Mouse (Mus musculus) G1E (cell line): ENCODE results near the gene Ppp1r15a. TPM values are rescaled to one million over a fixed set of nuclear protein-coding genes. Genes with fewer than 3 reads are reported as not detected.
"Not testable (repeated sequence)": the region's sequence is repeated elsewhere in the genome, so short reads cannot be mapped to it uniquely, and the experiment has no call there.

Source experiments
- ATAC-seq: 2 replicates; pipeline ENCODE4 v1.8.0; 2016; ENCODE audit warnings: mild to moderate bottlenecking; ENCODE audit not compliant: insufficient number of reproducible peaks, poor library complexity, low FRiP score, severe bottlenecking; ENCODE audit errors: extremely low read depth
- DNase-seq: peaks from one replicate; pipeline ENCODE4 v3.0.0; 2012; ENCODE audit warnings: low spot score
- H3K27me3 ChIP-seq: 2 replicates; pipeline ENCODE4 v1.6.1; 2012; ENCODE audit warnings: mild to moderate bottlenecking, low read length, inconsistent platforms; ENCODE audit not compliant: insufficient read depth
- H3K36me3 ChIP-seq: replicated peaks from 2 replicates; pipeline ENCODE3; 2012; ENCODE audit warnings: mild to moderate bottlenecking, inconsistent platforms
- H3K4me1 ChIP-seq: 2 replicates; pipeline ENCODE4 v1.6.1; 2012; ENCODE audit warnings: low read depth, low read length, inconsistent platforms, mixed read lengths; ENCODE audit not compliant: insufficient read depth
- H3K4me3 ChIP-seq: 2 replicates; pipeline ENCODE4 v1.5.1; 2012; ENCODE audit warnings: low read depth, mild to moderate bottlenecking, inconsistent platforms, low read length, moderate library complexity, mixed read lengths
- H3K9me3 ChIP-seq: replicated peaks from 2 replicates; pipeline ENCODE4 v1.6.1; 2012; ENCODE audit warnings: inconsistent platforms
- CTCF ChIP-seq: IDR thresholded peaks from 2 replicates; pipeline ENCODE4 v1.5.1; 2012; ENCODE audit warnings: low read depth, low read length, inconsistent platforms, mixed read lengths
- GATA1 ChIP-seq: IDR thresholded peaks from 2 replicates; pipeline ENCODE4 v1.6.1; 2012; ENCODE audit warnings: borderline replicate concordance, low read length, inconsistent platforms, mixed read lengths
- GATA2 ChIP-seq: IDR thresholded peaks from 2 replicates; pipeline ENCODE4 v1.6.1; 2012; ENCODE audit warnings: low read depth, low read length, inconsistent platforms, borderline replicate concordance
- POLR2AphosphoS5 ChIP-seq: IDR thresholded peaks from 2 replicates; pipeline ENCODE4 v1.6.1; 2012; ENCODE audit warnings: low read depth, low read length, inconsistent platforms; ENCODE audit not compliant: insufficient replicate concordance
- TAL1 ChIP-seq: conservative IDR thresholded peaks from 2 replicates; pipeline ENCODE4 v1.6.1; 2012; ENCODE audit warnings: low read depth, low read length, inconsistent platforms, mixed read lengths
- polyA plus RNA-seq: library from polyadenylated mRNA; stranded (reverse); fragments of >175 nt; gene quantifications from 2 replicates; pipeline ENCODE4 v1.2.3, GENCODE M21; 2012
- total RNA-seq, 2 experiments: library from RNA; stranded (forward) in 1 of 2; stranded (reverse) in 1 of 2; fragments of 200-1000 nt in 1 of 2; fragments of >200 nt in 1 of 2; fragmentation: Nextera tagmentation in 1 of 2; gene quantifications; 2 replicates each; pipeline ENCODE4 v1.2.3; 2014 to 2017

Ppp1r15a gene
- total and polyA plus RNA-seq, 3 experiments: 62.3 to 75.0 (median 67.9) TPM

DNA sequence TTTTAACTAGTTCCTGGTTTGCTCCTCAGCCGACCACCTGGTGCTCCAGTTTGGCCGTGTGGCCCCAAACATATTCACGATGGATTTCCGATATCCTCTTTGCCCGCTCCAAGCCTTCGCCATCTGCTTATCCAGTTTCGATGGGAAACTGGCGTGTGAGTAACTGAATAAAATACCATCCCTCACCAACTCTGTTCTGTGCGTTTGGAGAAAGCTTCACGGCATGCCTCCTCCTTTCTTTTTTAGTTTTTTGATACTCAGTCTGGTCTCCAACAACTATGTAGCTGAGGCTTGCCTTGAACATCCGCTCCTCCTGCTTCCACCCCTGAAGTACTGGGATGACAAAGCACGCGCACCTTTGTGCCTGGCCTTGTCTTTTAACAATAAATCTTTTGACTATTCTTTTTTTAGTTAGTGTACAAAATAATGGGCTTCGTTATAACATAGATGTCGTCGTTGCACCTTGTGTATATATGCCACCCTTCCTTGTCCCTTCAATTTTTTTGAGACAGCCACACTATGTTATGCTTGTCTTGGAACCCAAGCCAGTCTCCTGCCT lies 3.8 kb downstream of the Ppp1r15a start:
- DNase-seq (no peak), ATAC-seq (no peak)
- TF ChIP-seq CTCF (no peak), GATA1 (no peak), POLR2AphosphoS5 (no peak), GATA2 (no peak), TAL1 (no peak)
- Histone ChIP-seq H3K27me3 (no peaks in the 10 kb centered on the region), H3K4me1 (peaks cover 62% of the 10 kb centered on the region), H3K9me3 (no peaks in the 10 kb centered on the region), H3K4me3 (peak overlapping the region; percentile 72; the same call in 1 of the 2 replicates), H3K36me3 (peaks cover 34% of the 10 kb centered on the region)

- peaks cover 34% of the 10 kb centered on the region for H3K36me3 ChIP-seq
- peak overlapping the region; percentile 72 for H3K4me3 ChIP-seq
- peak; percentile 82 for DNase-seq
- H3K27me3 ChIP-seq: no peaks in the 10 kb centered on the region
- TF ChIP-seq GATA2 (no peak), GATA1 (no peak), TAL1 (no peak), POLR2AphosphoS5 (no peak), CTCF (no peak)
- H3K4me1 ChIP-seq: peaks cover 59% of the 10 kb centered on the region
- H3K9me3 ChIP-seq: no peaks in the 10 kb centered on the region
- ATAC-seq: peak; percentile 12; the same call in 1 of the 2 replicates
Observed at GRCm38 (mm10) chr7:45521728-45522184, 4.3 kb downstream of the Ppp1r15a start.

GRCm38 (mm10) chr7:45520605-45521004 lies 5.5 kb downstream of the Ppp1r15a start:
- Histone ChIP-seq H3K4me3 (no peak overlapping the region), H3K4me1 (peaks cover 68% of the 10 kb centered on the region), H3K9me3 (no peaks in the 10 kb centered on the region), H3K36me3 (peaks cover 34% of the 10 kb centered on the region), H3K27me3 (no peaks in the 10 kb centered on the region)
- ATAC-seq (no peak), DNase-seq (no peak)
- no peak for TF ChIP-seq GATA2
- no peak for TF ChIP-seq CTCF
- no peak for TF ChIP-seq GATA1
- TF ChIP-seq POLR2AphosphoS5: no peak
- TF ChIP-seq TAL1: no peak

DNA sequence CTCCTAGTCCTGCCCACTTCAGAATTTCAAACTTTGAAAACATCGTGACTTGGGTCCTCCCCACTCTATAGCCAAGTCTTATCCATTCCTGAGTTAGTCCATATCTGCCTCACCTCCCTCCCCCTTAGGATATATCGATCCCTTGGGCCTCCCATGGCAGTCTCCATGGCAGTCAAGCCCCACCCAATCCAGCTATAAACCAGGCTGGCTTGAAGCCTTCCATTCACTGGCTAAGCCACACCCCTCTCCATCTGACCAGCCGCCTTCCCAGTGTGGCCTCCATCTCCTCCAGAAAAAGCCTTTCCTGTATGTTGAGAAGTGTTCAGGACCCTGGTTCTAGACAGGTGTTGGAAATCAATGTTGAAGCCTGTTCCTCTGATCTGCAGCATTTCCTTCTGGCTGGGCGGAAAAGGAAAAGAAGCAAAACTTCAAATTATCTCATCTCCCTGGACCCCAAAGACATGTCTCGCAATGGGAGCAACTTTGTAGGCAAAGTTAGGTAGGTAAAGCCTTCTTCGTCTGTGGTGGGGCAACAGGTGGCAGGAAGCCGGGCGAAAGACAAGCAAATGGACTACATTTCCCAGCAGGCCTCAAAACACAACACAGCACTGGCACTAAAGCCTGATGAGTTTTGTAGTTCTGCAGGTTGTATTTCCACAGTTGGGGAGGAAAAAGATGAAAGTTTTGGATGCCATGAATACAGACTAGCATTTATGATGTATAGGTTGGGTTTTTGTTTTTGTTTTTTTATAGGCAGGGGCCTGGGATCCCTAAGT lies 6.5 kb downstream of the Ppp1r15a start:
- H3K36me3 ChIP-seq: peaks cover 31% of the 10 kb centered on the region
- no peak for DNase-seq
- no peaks in the 10 kb centered on the region for H3K27me3 ChIP-seq
- no peak for TF ChIP-seq GATA2
- TF ChIP-seq CTCF: no peak
- no peak for TF ChIP-seq POLR2AphosphoS5
- no peak for TF ChIP-seq GATA1
- no peak for TF ChIP-seq TAL1
- no peaks in the 10 kb centered on the region for H3K9me3 ChIP-seq
- peaks cover 65% of the 10 kb centered on the region for H3K4me1 ChIP-seq
- no peak overlapping the region for H3K4me3 ChIP-seq
- no peak for ATAC-seq

GRCm38 (mm10) chr7:45518618-45519017 lies 7.5 kb downstream of the Ppp1r15a start:
- ATAC-seq: no peak
- Histone ChIP-seq H3K36me3 (peaks cover 24% of the 10 kb centered on the region), H3K4me3 (no peak overlapping the region), H3K4me1 (peaks cover 60% of the 10 kb centered on the region), H3K9me3 (no peaks in the 10 kb centered on the region), H3K27me3 (no peaks in the 10 kb centered on the region)
- DNase-seq: no peak
- TF ChIP-seq CTCF: no peak
- TF ChIP-seq POLR2AphosphoS5: no peak
- no peak for TF ChIP-seq TAL1
- no peak for TF ChIP-seq GATA1
- no peak for TF ChIP-seq GATA2

DNA sequence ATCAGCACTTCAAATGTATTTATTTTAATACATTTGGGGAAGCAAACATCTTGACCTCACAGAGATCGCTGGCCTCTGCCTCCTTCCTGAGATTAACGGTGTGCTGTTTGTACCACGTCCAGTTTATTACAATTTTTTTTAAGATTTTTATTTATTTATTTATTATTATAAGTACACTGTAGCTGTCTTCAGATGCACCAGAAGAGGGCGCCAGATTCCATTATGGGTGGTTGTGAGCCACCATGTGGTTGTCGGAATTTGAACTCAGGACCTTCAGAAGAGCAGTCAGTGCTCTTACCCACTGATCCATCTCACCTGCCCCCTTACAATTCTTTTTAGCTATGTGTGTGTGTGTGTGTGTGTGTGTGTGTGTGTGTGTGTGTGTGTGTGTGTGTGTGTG lies 9.2 kb downstream of the Ppp1r15a start:
- peaks cover 44% of the 10 kb centered on the region for H3K4me1 ChIP-seq
- not testable (repeated sequence) for DNase-seq

DNA sequence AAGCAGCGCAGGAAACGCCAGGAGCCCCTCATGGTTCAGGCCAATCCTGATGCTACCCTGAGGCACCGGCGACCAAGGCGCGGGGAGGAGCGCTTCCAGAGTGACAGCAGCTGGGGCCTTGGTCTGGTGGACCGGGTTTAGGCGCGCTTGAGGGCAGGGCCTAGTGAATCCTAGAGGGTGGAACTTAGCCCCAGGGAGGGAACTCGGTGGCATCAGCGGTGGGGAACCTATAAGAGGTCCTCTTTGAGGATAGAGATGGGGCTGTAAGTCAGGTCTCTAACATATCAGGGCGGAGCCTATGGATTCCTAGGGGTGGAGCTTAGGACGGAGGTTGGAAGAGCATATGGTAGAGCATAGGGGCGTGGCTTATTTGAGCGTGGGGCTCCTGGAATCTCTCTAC lies 10.6 kb downstream of the Ppp1r15a start:
- Histone ChIP-seq H3K27me3 (no peaks in the 10 kb centered on the region), H3K9me3 (no peaks in the 10 kb centered on the region), H3K4me1 (peaks cover 35% of the 10 kb centered on the region), H3K36me3 (peaks cover 2% of the 10 kb centered on the region), H3K4me3 (no peak overlapping the region)
- TF ChIP-seq TAL1: no peak
- TF ChIP-seq POLR2AphosphoS5: no peak
- TF ChIP-seq CTCF: no peak
- TF ChIP-seq GATA2: no peak
- no peak for TF ChIP-seq GATA1
- DNase-seq (no peak), ATAC-seq (no peak)

More for the DNA sequence above, 9.2 kb downstream of the Ppp1r15a start:
- H3K27me3 ChIP-seq, ATAC-seq, H3K36me3 ChIP-seq, H3K4me3 ChIP-seq, H3K9me3 ChIP-seq: not testable (repeated sequence)
